Mouse (Mus musculus) spleen, adult 2 months (tissue): ENCODE measurements around the gene Cebpa. TPM values are rescaled to one million over a fixed set of nuclear protein-coding genes. Genes with fewer than 3 reads are reported as not detected.

ENCODE experiments used
- DNase-seq, 2 experiments: peaks; one replicate each; pipeline versions ENCODE4 v3.0.0 to v3.0.0-alpha.2; 2012 to 2021; ENCODE audit warnings: low spot score in 2 of 2, low read depth in 1 of 2
- H3K27ac ChIP-seq: fragments of 200-500 bp; 2 replicates; pipeline ENCODE4 v1.5.1; 2012; ENCODE audit warnings: low read length, inconsistent platforms; ENCODE audit not compliant: insufficient read depth
- H3K27me3 ChIP-seq: fragments of 200-500 bp; 2 replicates; pipeline ENCODE4 v1.6.1; 2012; ENCODE audit warnings: mild to moderate bottlenecking, moderate library complexity, low read length, inconsistent platforms; ENCODE audit not compliant: control insufficient read depth, insufficient read depth
- H3K36me3 ChIP-seq: fragments of 200-500 bp; 2 replicates; pipeline ENCODE4 v1.6.1; 2012; ENCODE audit warnings: mild to moderate bottlenecking, low read length, inconsistent platforms; ENCODE audit not compliant: control insufficient read depth, insufficient read depth
- H3K4me1 ChIP-seq: fragments of 200-500 bp; 2 replicates; pipeline ENCODE4 v1.6.1; 2011; ENCODE audit warnings: inconsistent platforms; ENCODE audit not compliant: control insufficient read depth, insufficient read depth, insufficient read length
- H3K4me3 ChIP-seq: fragments of 200-500 bp; 2 replicates; pipeline ENCODE4 v1.5.1; 2011; ENCODE audit warnings: mild to moderate bottlenecking, inconsistent platforms; ENCODE audit not compliant: insufficient read depth, insufficient read length; ENCODE audit errors: extremely low read depth
- CTCF ChIP-seq: fragments of 200-500 bp; IDR thresholded peaks from 2 replicates; pipeline ENCODE4 v1.5.1; 2011; ENCODE audit warnings: mild to moderate bottlenecking, inconsistent platforms; ENCODE audit not compliant: insufficient read depth, insufficient read length, insufficient replicate concordance; ENCODE audit errors: extremely low read depth
- POLR2A ChIP-seq: fragments of 200-500 bp; IDR thresholded peaks from 2 replicates; pipeline ENCODE4 v1.6.1; 2011; ENCODE audit warnings: low read depth, low read length, inconsistent platforms
- WGBS: fragments of 180-500 bp; shearing (Covaris S2); methylation state at CpG from one replicate; pipeline ENCODE4 v1.1.7; 2018; 5-methylcytosine and 5-hydroxymethylcytosine counted together
- polyA plus RNA-seq: library from polyadenylated mRNA; depleted of rRNA; stranded (reverse); fragments of >200 nt; gene quantifications from 2 replicates; pipeline ENCODE4 v1.2.3, GENCODE M21; 2012

Cebpa gene
- polyA plus RNA-seq, 1 experiment = 20.6 TPM

DNA sequence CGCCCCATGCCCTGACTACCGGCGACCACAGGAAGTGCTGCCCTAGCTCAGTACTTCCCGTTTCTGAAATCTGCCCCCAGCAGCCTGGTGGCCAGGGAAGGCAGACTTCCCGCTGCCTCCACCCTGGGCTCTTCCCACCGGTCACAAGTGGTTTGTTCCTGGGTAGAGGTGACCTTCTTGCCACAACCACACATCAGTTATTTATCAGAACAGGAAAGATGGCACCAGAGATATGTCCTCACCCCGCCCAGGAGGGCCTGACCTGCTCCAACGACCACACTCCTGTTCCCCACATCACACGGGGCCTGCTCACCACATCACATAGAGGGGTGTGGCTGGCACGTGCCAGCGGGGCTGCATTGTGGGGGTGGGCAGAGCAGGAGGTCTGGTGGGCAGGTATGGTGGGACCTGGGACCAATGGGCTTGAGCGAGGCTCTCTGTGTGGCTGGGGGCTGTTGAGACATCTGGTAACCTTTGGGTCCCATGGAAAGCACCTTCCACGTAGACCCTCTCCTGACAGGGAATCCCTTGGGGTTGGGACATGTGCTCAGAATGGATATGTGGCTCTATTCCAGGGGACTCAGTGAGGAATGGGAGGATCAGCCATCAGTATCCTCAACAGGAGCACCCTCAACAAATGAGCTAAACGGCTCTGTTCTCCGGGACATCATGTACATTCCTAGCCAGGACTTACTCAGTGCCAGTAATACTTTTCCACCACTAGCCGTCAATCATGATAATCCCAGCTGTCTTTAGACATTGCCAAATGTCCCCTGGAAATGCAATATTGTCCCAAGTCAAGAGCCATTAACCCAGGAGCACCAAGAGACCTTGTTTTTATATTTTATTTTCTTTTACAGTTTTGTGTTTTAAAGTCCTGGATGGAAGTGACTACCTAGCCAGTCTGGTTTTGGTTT is 37.7 kb downstream of the Cebpa start:
- DNase-seq = no peak
- no peaks in the 10 kb centered on the region for H3K36me3 ChIP-seq
- no peaks in the 10 kb centered on the region for H3K27me3 ChIP-seq
- no peak overlapping the region for H3K4me3 ChIP-seq
- TF ChIP-seq CTCF = no peak
- no peak for TF ChIP-seq POLR2A
- 22% methylated on average over 16 of the region's 16 CpGs for WGBS
- no peak overlapping the region for H3K27ac ChIP-seq
- peaks cover 3% of the 10 kb centered on the region; the same call in 1 of the 2 replicates for H3K4me1 ChIP-seq

DNA sequence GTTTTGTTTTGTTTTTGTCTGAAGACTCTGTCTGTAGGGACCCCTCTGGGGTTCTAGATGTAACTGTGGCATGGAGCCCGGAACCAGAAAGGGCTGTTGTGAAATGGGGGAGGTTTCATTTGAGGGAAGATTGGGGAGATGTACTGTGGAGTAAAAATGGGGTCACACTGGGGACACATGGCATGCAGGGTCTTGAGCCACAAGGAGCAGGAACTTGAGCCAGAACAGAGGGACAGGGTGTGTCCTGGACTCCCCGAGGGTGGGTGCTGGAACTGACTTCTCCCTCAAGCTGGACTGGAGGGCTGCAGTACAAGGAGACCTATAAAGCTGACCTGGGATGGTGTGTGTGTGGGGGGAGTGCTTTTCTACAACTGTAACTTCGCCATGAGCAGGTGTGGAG is 38.4 kb downstream of the Cebpa start:
- H3K27me3 ChIP-seq = no peaks in the 10 kb centered on the region
- no peak overlapping the region for H3K4me3 ChIP-seq
- H3K27ac ChIP-seq = no peak overlapping the region
- no peak for DNase-seq
- peaks cover 3% of the 10 kb centered on the region; the same call in 1 of the 2 replicates for H3K4me1 ChIP-seq
- 38% methylated on average over 3 of the region's 3 CpGs for WGBS
- H3K36me3 ChIP-seq = no peaks in the 10 kb centered on the region
- TF ChIP-seq CTCF = no peak
- TF ChIP-seq POLR2A = no peak

DNA sequence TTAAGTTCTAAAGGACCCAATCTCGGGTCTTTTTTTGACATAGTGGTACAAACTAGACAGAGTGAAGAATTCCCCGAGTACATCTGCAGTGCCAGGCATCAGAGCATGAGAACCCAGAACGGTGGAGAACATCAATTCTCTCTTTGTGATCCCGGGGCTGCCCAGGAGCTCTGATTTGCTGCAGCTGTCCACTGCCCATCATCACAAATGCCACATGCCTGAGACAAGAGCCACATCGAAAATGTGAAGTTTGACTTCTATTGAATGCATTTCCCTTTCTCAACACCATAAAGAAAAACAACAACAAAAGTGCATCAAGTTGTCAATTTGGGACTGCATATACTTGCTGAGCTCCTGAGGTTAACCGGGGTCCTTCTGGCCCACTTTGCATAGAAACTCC is 43.4 kb downstream of the Cebpa start:
- Histone ChIP-seq H3K27me3 (no peaks in the 10 kb centered on the region), H3K36me3 (no peaks in the 10 kb centered on the region), H3K4me1 (no peaks in the 10 kb centered on the region; the same call in 1 of the 2 replicates), H3K4me3 (no peak overlapping the region), H3K27ac (no peak overlapping the region)
- no peak for TF ChIP-seq CTCF
- TF ChIP-seq POLR2A = no peak
- 83% methylated on average over 6 of the region's 6 CpGs for WGBS
- DNase-seq = no peak

GRCm38 (mm10) chr7:35163600-35163999 is 44.5 kb downstream of the Cebpa start:
- H3K27me3 ChIP-seq = no peaks in the 10 kb centered on the region
- WGBS = 77% methylated on average over 7 of the region's 7 CpGs
- TF ChIP-seq POLR2A (no peak), CTCF (no peak)
- no peak overlapping the region for H3K4me3 ChIP-seq
- H3K4me1 ChIP-seq = no peaks in the 10 kb centered on the region; the same call in 1 of the 2 replicates
- no peak overlapping the region for H3K27ac ChIP-seq
- no peaks in the 10 kb centered on the region for H3K36me3 ChIP-seq
- DNase-seq = no peak

GRCm38 (mm10) chr7:35164131-35164530 is 45.0 kb downstream of the Cebpa start:
- Histone ChIP-seq H3K4me3 (no peak overlapping the region), H3K27ac (no peak overlapping the region), H3K36me3 (no peaks in the 10 kb centered on the region), H3K27me3 (no peaks in the 10 kb centered on the region), H3K4me1 (no peaks in the 10 kb centered on the region; the same call in 1 of the 2 replicates)
- TF ChIP-seq POLR2A = no peak
- TF ChIP-seq CTCF = no peak
- DNase-seq = no peak
- WGBS = 94% methylated on average over 6 of the region's 6 CpGs

DNA sequence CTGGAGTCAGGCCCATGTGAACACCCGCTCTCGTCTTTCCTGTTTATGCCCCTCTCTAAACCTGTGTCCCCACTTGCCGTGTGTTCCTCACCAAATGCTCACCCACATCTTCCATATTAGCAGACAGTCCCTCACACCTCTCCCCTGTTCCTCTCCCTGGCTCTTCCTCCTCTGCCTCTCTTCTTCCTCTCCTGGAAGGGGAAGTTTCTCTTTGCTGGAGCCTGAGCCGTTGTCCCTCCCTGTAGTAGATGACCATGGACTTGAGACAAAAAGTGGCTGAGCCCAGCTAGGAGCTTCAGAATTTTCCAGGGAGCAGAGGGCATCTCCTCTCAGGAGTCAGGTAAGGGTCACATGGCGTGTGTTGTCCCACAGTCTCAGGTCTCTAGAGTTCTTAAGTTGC is 47.9 kb downstream of the Cebpa start:
- H3K36me3 ChIP-seq = no peaks in the 10 kb centered on the region
- no peaks in the 10 kb centered on the region; the same call in 1 of the 2 replicates for H3K4me1 ChIP-seq
- 59% methylated on average over 5 of the region's 5 CpGs for WGBS
- no peak overlapping the region for H3K4me3 ChIP-seq
- H3K27ac ChIP-seq = no peak overlapping the region
- no peaks in the 10 kb centered on the region for H3K27me3 ChIP-seq
- no peak for TF ChIP-seq CTCF
- no peak for TF ChIP-seq POLR2A
- no peak for DNase-seq

GRCm38 (mm10) chr7:35167925-35168324 is 48.8 kb downstream of the Cebpa start:
- 85% methylated on average over 2 of the region's 2 CpGs for WGBS
- Histone ChIP-seq H3K27ac (no peak overlapping the region), H3K4me3 (no peak overlapping the region), H3K27me3 (no peaks in the 10 kb centered on the region), H3K36me3 (no peaks in the 10 kb centered on the region), H3K4me1 (no peaks in the 10 kb centered on the region; the same call in 1 of the 2 replicates)
- TF ChIP-seq POLR2A (no peak), CTCF (no peak)
- DNase-seq = no peak
